Mouse (Mus musculus) limb, embryonic 12.5 days (tissue): Measurements from ENCODE around the gene Ube2j1. TPM values are rescaled to one million over a fixed set of nuclear protein-coding genes. Genes with fewer than 3 reads are reported as not detected.
A peak's percentile ranks its signal among the peaks of the same experiment; 100 is the strongest.

Source experiments
- ATAC-seq: fragments of 200-750 bp; cut with Nextera tagmentation; 2 replicates; pipeline ENCODE4 v1.8.0; 2017; ENCODE audit warnings: low read depth, moderate TSS enrichment; ENCODE audit not compliant: insufficient number of reproducible peaks, insufficient read depth, low FRiP score, low TSS enrichment
- H3K27ac ChIP-seq: fragments of 300-500 bp; sonication (generic); 2 replicates; pipeline ENCODE4 v1.5.1; 2016; ENCODE audit warnings: mild to moderate bottlenecking, moderate library complexity
- H3K27me3 ChIP-seq: fragments of 300-500 bp; sonication (generic); 2 replicates; pipeline ENCODE4 v1.6.1; 2016; ENCODE audit warnings: mild to moderate bottlenecking, moderate library complexity
- H3K36me3 ChIP-seq: fragments of 300-500 bp; sonication (generic); 2 replicates; pipeline ENCODE4 v1.6.1; 2016; ENCODE audit warnings: mild to moderate bottlenecking, moderate library complexity
- H3K4me1 ChIP-seq: fragments of 300-500 bp; sonication (generic); replicated peaks from 2 replicates; pipeline ENCODE4 v1.6.1; 2016
- H3K4me2 ChIP-seq: fragments of 300-500 bp; sonication (generic); 2 replicates; pipeline ENCODE4 v1.6.1; 2016; ENCODE audit warnings: mild to moderate bottlenecking, moderate library complexity
- H3K4me3 ChIP-seq: fragments of 300-500 bp; sonication (generic); replicated peaks from 2 replicates; pipeline ENCODE4 v1.5.1; 2016; ENCODE audit warnings: mild to moderate bottlenecking
- H3K9ac ChIP-seq: fragments of 300-500 bp; sonication (generic); replicated peaks from 2 replicates; pipeline ENCODE4 v1.6.1; 2016; ENCODE audit warnings: mild to moderate bottlenecking, moderate library complexity
- H3K9me3 ChIP-seq: fragments of 300-500 bp; sonication (generic); 2 replicates; pipeline ENCODE4 v1.6.1; 2016; ENCODE audit warnings: mild to moderate bottlenecking, moderate library complexity
- WGBS: fragments of 180-500 bp; shearing (Covaris S2); methylation state at CpG from one replicate; pipeline ENCODE4 v1.1.7; 2016; 5-methylcytosine and 5-hydroxymethylcytosine counted together
- polyA plus RNA-seq: library from polyadenylated mRNA; unstranded; fragments of >200 nt; fragmentation: Nextera tagmentation; extraction: Ambion mirVana; gene quantifications from 2 replicates; pipeline ENCODE4 v1.2.1, GENCODE M21; 2016

The Ube2j1 gene
- polyA plus RNA-seq, 1 experiment from 2014 or later: 38.1 TPM

DNA sequence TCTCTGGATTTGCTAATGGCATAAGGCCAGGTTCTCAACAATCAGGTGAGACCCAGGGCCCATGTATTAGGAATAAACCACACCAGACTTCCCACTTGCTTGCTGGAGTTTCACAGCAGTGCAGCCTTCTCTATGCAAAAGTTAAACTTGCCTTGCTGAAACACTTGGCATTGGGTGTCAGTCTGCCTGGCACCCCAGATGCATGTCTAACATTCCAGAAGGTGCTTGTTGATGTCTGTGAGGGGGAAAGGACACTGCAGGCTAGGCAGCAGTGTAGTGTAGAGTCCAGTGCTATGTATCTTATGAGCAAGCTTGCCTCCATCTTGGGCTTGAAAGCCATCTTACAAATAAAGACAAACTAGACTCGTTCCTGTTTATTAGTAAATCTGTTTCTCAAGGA lies 25.1 kb downstream of the Ube2j1 start:
- H3K27me3 ChIP-seq: no peaks in the 10 kb centered on the region
- H3K27ac ChIP-seq: no peak overlapping the region
- WGBS: 74% methylated on average over 1 of the region's 1 CpGs
- H3K36me3 ChIP-seq: peaks cover 15% of the 10 kb centered on the region
- no peak for ATAC-seq
- no peak overlapping the region for H3K4me3 ChIP-seq
- H3K9ac ChIP-seq: no peak overlapping the region
- no peak overlapping the region for H3K4me2 ChIP-seq
- peaks cover 4% of the 10 kb centered on the region; the same call in 1 of the 2 replicates for H3K4me1 ChIP-seq
- H3K9me3 ChIP-seq: no peaks in the 10 kb centered on the region

DNA sequence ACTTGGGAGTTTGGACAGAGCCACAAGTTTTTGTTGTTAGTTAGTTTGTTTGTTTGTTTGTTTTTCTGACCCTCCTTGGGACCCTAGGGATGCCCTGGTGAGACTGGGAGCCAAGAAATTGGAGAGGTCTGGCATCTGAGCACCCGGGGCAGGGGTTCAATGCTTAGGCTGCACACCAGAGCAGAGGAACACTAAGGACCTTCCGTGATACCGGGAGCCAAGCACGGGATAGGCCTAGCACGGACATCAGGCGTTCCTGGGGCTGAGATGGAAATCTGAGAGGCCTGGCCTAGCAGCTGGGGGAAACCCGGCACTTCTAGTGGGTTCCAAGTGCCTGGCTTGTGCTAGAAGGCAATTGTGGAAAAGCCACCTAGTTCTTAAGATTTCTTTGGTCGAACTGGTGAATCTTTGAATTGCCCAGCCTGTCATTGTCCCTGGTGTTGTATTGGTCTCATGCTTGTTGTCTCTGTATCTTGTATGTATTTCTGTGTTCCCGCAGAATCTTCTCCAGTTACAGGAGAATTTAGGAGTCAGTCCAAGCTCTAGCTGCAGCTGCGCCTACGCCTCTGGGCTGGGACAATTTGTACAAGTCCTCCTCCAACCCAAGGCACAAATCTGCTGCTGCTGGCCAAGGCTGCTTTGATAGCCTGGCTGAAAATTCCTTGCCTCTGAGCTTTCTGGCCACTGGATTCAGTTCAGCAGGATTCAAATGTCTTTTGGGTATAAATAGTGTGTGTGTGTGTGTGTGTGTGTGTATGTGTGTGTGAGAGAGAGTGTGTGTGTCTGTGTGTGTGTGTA lies 26.9 kb downstream of the Ube2j1 start:
- 0 out of 2 replicates have a peak overlapping the region, but pooled peaks have one; percentile 35 for H3K27ac ChIP-seq
- no peaks in the 10 kb centered on the region for H3K9me3 ChIP-seq
- no peak overlapping the region for H3K9ac ChIP-seq
- no peaks in the 10 kb centered on the region for H3K27me3 ChIP-seq
- H3K4me3 ChIP-seq: no peak overlapping the region
- H3K4me1 ChIP-seq: peaks cover 4% of the 10 kb centered on the region; the same call in 1 of the 2 replicates
- 65% methylated on average over 11 of the region's 11 CpGs for WGBS
- H3K36me3 ChIP-seq: no peaks in the 10 kb centered on the region
- no peak overlapping the region for H3K4me2 ChIP-seq
- no peak for ATAC-seq

GRCm38 (mm10) chr4:33061158-33061557 lies 29.9 kb downstream of the Ube2j1 start:
- Histone ChIP-seq H3K27me3 (no peaks in the 10 kb centered on the region), H3K9ac (no peak overlapping the region), H3K27ac (no peak overlapping the region), H3K4me3 (no peak overlapping the region), H3K9me3 (no peaks in the 10 kb centered on the region), H3K36me3 (no peaks in the 10 kb centered on the region), H3K4me1 (peaks cover 4% of the 10 kb centered on the region; the same call in 1 of the 2 replicates), H3K4me2 (no peak overlapping the region)
- ATAC-seq: no peak
- WGBS: 39% methylated on average over 7 of the region's 7 CpGs

DNA sequence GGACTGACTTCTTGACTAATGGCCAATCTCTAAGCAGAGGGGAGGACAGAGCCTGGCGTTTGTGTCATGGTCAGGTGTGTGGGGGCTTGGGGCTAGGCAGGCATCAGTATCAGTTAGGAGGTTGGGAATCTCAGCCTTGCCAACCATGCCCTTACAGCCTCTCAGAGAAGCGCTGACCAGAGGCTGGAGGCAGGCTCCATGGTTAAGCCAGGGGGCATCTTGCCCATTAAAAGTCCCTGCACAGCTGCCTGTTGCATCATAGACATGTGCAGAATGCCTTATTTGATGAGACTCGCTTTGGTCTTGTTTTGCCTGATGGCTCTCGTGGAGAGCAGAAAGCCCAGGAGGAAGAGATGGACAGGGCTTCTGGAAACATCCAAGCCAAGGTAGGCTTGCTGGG lies 31.8 kb downstream of the Ube2j1 start, which contains the start of gene Gabrr2:
Gene Gabrr2 (plus strand): TSS at position 19 of the 400 bp plus-strand sequence.
- H3K36me3 ChIP-seq: no peaks in the 10 kb centered on the region
- 84% methylated on average over 4 of the region's 4 CpGs for WGBS
- peaks cover 4% of the 10 kb centered on the region; the same call in 1 of the 2 replicates for H3K4me1 ChIP-seq

GRCm38 (mm10) chr4:33064986-33065385 lies 33.8 kb downstream of the Ube2j1 start:
- Histone ChIP-seq H3K4me2 (no peak overlapping the region), H3K9ac (no peak overlapping the region), H3K36me3 (no peaks in the 10 kb centered on the region), H3K9me3 (no peaks in the 10 kb centered on the region), H3K27ac (no peak overlapping the region), H3K4me1 (peaks cover 4% of the 10 kb centered on the region; the same call in 1 of the 2 replicates), H3K27me3 (no peaks in the 10 kb centered on the region), H3K4me3 (no peak overlapping the region)
- ATAC-seq: no peak
- 75% methylated on average over 6 of the region's 6 CpGs for WGBS

More for the DNA sequence above, 31.8 kb downstream of the Ube2j1 start, which contains the start of gene Gabrr2:
- H3K27me3 ChIP-seq: no peaks in the 10 kb centered on the region
- H3K9ac ChIP-seq: no peak within 1 kb of the TSS
- H3K4me3 ChIP-seq: no peak within 1 kb of the TSS
- ATAC-seq: no peak
- H3K9me3 ChIP-seq: no peaks in the 10 kb centered on the region
- no peak within 1 kb of the TSS for H3K27ac ChIP-seq
- H3K4me2 ChIP-seq: no peak within 1 kb of the TSS

- no peaks in the 10 kb centered on the region for H3K27me3 ChIP-seq
- H3K4me3 ChIP-seq: no peak overlapping the region
- no peaks in the 10 kb centered on the region for H3K36me3 ChIP-seq
- no peak overlapping the region for H3K27ac ChIP-seq
- no peaks in the 10 kb centered on the region for H3K9me3 ChIP-seq
- 62% methylated on average over 14 of the region's 14 CpGs for WGBS
- H3K4me2 ChIP-seq: no peak overlapping the region
- no peak overlapping the region for H3K9ac ChIP-seq
- ATAC-seq: no peak
- H3K4me1 ChIP-seq: no peaks in the 10 kb centered on the region
Measured at GRCm38 (mm10) chr4:33066223-33066960, 35.2 kb downstream of the Ube2j1 start.

DNA sequence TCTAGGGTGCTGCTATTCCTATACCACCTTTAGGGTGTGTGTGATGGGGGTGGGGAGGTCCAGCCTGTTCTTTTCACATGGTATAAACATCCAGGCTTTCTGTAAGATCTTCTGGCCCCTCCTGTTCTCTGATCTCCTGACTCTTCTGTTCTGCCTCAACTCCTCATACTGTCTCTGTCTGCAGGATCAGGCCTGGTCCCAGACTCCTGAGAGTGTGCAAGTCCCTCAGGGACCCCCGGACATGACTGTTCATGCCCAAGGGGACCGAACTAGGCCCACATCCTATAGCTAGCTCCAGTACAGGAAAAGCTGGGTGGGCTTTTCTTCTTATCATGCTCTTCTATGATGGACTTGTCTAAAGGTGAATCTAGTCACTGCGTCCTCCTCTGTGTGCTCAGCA lies 36.1 kb downstream of the Ube2j1 start:
- no peak overlapping the region for H3K27ac ChIP-seq
- WGBS: 94% methylated on average over 3 of the region's 3 CpGs
- no peak overlapping the region for H3K4me3 ChIP-seq
- no peaks in the 10 kb centered on the region for H3K27me3 ChIP-seq
- no peak for ATAC-seq
- no peaks in the 10 kb centered on the region for H3K36me3 ChIP-seq
- no peaks in the 10 kb centered on the region for H3K9me3 ChIP-seq
- H3K9ac ChIP-seq: no peak overlapping the region
- no peaks in the 10 kb centered on the region for H3K4me1 ChIP-seq
- H3K4me2 ChIP-seq: no peak overlapping the region

DNA sequence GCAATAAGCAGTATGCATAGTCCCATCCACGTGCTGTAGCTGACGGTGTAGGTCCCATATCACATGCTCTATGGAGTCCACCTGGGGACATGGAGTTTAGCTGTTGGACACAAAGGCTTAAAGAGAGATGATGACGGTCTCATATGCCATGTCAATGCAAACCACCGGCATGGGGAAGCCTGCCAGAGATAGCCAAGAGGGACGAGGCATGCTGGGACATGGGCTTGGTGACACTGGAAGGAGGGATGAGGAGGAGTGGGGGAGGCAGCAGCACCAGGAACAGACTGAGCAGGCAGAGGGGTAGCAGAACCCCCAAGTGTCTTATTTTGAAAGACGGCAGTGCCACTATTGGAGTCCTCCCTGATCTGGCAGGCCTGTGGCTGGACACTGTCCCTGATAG lies 36.6 kb downstream of the Ube2j1 start:
- ATAC-seq: no peak
- Histone ChIP-seq H3K4me2 (no peak overlapping the region), H3K9me3 (no peaks in the 10 kb centered on the region), H3K27me3 (no peaks in the 10 kb centered on the region), H3K27ac (no peak overlapping the region), H3K36me3 (no peaks in the 10 kb centered on the region), H3K4me1 (no peaks in the 10 kb centered on the region), H3K9ac (no peak overlapping the region), H3K4me3 (no peak overlapping the region)
- WGBS: 86% methylated on average over 6 of the region's 6 CpGs

DNA sequence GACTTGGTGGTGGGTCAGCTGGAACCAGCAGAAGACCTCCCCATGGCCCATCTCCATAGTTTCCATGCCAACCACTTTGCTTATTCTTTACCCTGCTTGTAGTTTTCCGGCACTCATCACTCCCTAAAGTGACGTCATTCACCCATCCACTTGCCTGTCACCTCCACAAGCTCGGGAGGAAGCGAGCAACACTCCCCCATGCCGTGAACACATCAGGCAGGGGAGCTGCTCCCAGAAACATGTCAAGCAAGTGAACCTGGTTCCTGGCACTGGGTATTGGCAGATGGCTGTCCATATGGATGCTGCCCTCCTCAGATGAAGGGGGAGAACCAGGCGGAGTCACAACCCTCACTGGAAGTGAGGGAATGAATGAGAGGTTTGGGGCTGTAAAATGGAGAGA lies 37.7 kb downstream of the Ube2j1 start:
- no peaks in the 10 kb centered on the region for H3K4me1 ChIP-seq
- H3K9ac ChIP-seq: no peak overlapping the region
- no peaks in the 10 kb centered on the region for H3K9me3 ChIP-seq
- no peak overlapping the region for H3K27ac ChIP-seq
- no peaks in the 10 kb centered on the region for H3K36me3 ChIP-seq
- H3K4me3 ChIP-seq: no peak overlapping the region
- 78% methylated on average over 6 of the region's 6 CpGs for WGBS
- H3K4me2 ChIP-seq: no peak overlapping the region
- no peak for ATAC-seq
- H3K27me3 ChIP-seq: no peaks in the 10 kb centered on the region

- no peaks in the 10 kb centered on the region for H3K9me3 ChIP-seq
- no peaks in the 10 kb centered on the region for H3K36me3 ChIP-seq
- no peaks in the 10 kb centered on the region for H3K27me3 ChIP-seq
- no peak overlapping the region for H3K4me3 ChIP-seq
- no peak for ATAC-seq
- 90% methylated on average over 6 of the region's 6 CpGs for WGBS
- H3K4me1 ChIP-seq: no peaks in the 10 kb centered on the region
- H3K9ac ChIP-seq: no peak overlapping the region
- H3K4me2 ChIP-seq: no peak overlapping the region
- no peak overlapping the region for H3K27ac ChIP-seq
Measured at GRCm38 (mm10) chr4:33070326-33070725, 39.1 kb downstream of the Ube2j1 start.

- 83% methylated on average over 6 of the region's 6 CpGs for WGBS
- no peaks in the 10 kb centered on the region for H3K36me3 ChIP-seq
Measured at GRCm38 (mm10) chr4:33071337-33071736, 40.1 kb downstream of the Ube2j1 start.

More at GRCm38 (mm10) chr4:33071337-33071736, 40.1 kb downstream of the Ube2j1 start:
- H3K4me3 ChIP-seq: no peak overlapping the region
- no peaks in the 10 kb centered on the region for H3K27me3 ChIP-seq
- H3K9ac ChIP-seq: no peak overlapping the region
- H3K9me3 ChIP-seq: no peaks in the 10 kb centered on the region
- H3K4me2 ChIP-seq: no peak overlapping the region
- no peak overlapping the region for H3K27ac ChIP-seq
- H3K4me1 ChIP-seq: no peaks in the 10 kb centered on the region
- ATAC-seq: no peak
